Mouse (Mus musculus) urinary bladder, postnatal 14 days (tissue): ENCODE data around the gene Pld6.
A peak's percentile ranks its signal among the peaks of the same experiment; 100 is the strongest.
"Not testable (repeated sequence)": the region's sequence is repeated elsewhere in the genome, so short reads cannot be mapped to it uniquely, and the experiment has no call there.

Experiments
- DNase-seq: peaks from one replicate; pipeline ENCODE4 v3.0.0; 2021; ENCODE audit warnings: low spot score

Pld6 gene

GRCm38 (mm10) chr11:59746614-59747013 is 40.8 kb downstream of the Pld6 start:
- peak; percentile 70 for DNase-seq

- no peak for DNase-seq
Observed at GRCm38 (mm10) chr11:59745851-59746250, 41.6 kb downstream of the Pld6 start.

DNA sequence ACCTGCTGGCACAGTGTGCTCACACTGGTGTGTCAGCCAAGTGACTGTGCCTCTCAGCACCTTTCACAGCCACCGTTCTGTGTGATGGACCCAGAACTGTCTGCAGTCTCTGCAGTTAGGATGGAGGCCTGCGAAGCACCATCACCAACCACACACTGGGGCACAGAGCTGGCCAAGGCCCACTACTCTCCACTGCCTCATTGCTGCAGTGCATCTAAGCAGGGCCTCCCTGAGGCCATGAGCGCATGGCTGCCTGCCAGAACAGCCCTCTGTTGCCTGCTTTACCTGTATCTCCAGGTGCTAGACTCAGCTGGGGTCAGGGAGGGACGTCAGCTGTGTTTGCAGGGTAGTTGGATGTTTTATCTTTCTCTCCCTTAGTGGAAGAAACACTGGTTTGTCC is 43.1 kb downstream of the Pld6 start:
- peak; percentile 45 for DNase-seq

DNA sequence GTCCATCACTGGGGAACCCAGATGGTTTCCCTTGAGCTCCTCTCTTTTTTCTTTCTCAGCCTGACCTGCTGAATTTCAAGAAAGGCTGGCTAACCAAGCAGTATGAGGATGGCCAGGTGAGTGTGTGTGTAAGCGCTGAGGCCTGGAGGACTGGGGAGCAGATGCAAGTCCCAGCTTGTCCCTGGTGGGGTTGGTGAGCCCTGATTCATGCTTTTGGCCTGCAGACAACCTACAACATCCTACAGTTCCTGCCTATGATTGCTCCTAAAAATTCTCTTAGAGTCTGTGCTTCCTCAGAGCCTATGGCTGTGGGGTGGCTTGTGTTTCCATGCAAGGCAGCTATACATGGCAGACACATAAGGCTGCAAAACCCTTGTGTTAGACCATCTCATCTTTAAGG is 43.7 kb downstream of the Pld6 start:
- peak; percentile 42 for DNase-seq

GRCm38 (mm10) chr11:59743307-59743706 is 44.1 kb downstream of the Pld6 start:
- no peak for DNase-seq

DNA sequence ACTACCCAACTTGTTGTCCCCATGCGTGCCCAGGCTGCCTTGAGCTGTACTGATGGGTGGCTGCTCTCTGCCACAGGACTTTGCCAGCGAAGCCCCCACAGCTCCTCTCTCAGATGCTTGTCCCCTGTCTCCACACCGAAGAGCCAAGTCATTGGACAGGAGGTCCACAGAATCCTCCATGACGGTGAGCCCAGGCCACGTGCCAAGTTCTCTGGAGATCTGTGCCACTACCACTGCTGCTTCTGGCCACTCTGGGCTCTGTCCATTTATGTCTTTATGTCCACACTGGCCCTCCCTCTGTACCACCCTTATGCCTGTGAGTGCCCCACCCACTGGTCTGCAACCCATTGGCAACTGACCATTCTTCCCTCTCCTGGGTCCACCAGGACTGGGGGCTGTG is 45.5 kb downstream of the Pld6 start:
- DNase-seq = no peak

- DNase-seq = no peak
Observed at GRCm38 (mm10) chr11:59739996-59740395, 47.4 kb downstream of the Pld6 start.

GRCm38 (mm10) chr11:59737250-59737649 is 50.2 kb downstream of the Pld6 start:
- DNase-seq = no peak

DNA sequence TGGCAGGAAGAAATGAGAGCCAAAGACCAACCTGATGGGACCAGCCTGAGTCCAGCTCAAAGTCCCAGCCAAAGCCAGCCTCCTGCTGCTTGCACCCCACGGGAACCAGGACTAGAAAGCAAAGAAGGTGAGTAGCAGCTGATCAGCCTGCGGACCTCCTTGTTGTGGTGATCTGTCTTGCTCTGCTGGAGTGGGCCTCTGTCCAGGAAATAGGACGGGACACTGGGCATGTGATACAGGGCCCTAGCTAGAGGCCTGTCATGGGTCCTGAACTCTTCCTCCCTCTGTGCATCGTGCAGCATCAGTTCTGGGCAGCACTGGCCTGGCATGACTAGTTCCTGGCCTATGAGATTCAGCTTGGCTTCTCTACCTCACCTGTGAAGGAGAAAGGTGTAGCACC is 51.5 kb downstream of the Pld6 start:
- not testable (repeated sequence) for DNase-seq

DNA sequence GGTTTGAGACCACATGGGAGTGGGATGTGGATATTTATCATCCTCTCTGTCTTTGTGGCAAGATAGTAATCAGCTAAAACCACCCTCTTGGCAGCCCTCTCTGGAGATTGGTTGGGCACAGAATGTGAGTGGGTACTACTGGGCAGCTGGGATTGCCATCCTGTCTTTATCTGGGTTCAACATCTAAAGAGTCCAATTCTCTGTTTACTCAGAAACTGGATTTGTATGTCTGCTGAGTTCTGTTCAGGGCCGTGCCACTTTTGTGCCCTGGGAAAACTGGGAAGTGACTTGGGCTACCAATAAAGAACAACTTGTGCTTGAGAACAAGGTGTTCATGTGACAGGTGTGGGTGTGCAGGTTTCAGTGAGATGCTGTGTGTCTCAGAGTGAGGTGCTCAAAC is 53.1 kb downstream of the Pld6 start:
- no peak for DNase-seq
